Mouse (Mus musculus) embryonic stem cell, embryonic (primary cell): ENCODE data around the gene Scml4.

Experiments
- CTCF ChIA-PET, 4 experiments: fragments of 300-600 bp in 2 of 4; fragments of 350-600 bp in 2 of 4; sonication (Branson Sonifier 250); formaldehyde crosslinking; loops; one replicate each; lab custom pipeline; 2022; ENCODE audit warnings: inconsistent platforms in 2 of 4; lab: Charles Lee
- POLR2A ChIA-PET, 4 experiments: fragments of 300-600 bp in 2 of 4; fragments of 350-600 bp in 2 of 4; sonication (Branson Sonifier 250); formaldehyde crosslinking; loops; one replicate each; lab custom pipeline; 2022; ENCODE audit warnings: antibody characterized with exemption in 4 of 4, inconsistent platforms in 1 of 4; lab: Charles Lee

The Scml4 gene

GRCm38 (mm10) chr10:42887040-42887439 is 26.9 kb downstream of the Scml4 start:
- ChIA-PET CTCF (no interaction called here), POLR2A (interaction anchor here in 1 of 4 experiments (0.5 kb wide), 1 partner anchor 221 kb away, joined by 3 read pairs; no protein-coding TSS in a partner anchor)

GRCm38 (mm10) chr10:42888241-42888640 is 28.1 kb downstream of the Scml4 start:
- ChIA-PET CTCF (interaction anchor here in 1 of 4 experiments (0.6 kb wide), 1 partner anchor 70 kb away, joined by 3 read pairs; no protein-coding TSS in a partner anchor), POLR2A (no interaction called here)

- POLR2A ChIA-PET, result no interaction called here
- CTCF ChIA-PET, result no interaction called here
Measured at GRCm38 (mm10) chr10:42890365-42890764, 30.2 kb downstream of the Scml4 start.

- ChIA-PET CTCF (interaction anchor here in 1 of 4 experiments (1.2 kb wide), 1 partner anchor 81 kb away, joined by 3 read pairs; no protein-coding TSS in a partner anchor), POLR2A (interaction anchor here in 1 of 4 experiments (1.2 kb wide), 1 partner anchor 9 kb away, joined by 3 read pairs; no protein-coding TSS in a partner anchor)
Measured at GRCm38 (mm10) chr10:42892250-42892649, 32.1 kb downstream of the Scml4 start.

GRCm38 (mm10) chr10:42892987-42893386 is 32.8 kb downstream of the Scml4 start:
- ChIA-PET POLR2A (interaction anchor here in 2 of 4 experiments (1.1 to 1.2 kb wide), 2 partner anchors 9 to 21 kb away, joined by 3 read pairs; no protein-coding TSS in a partner anchor), CTCF (interaction anchor here in 1 of 4 experiments (1.2 kb wide), 1 partner anchor 80 kb away, joined by 3 read pairs; no protein-coding TSS in a partner anchor)

- ChIA-PET CTCF (no interaction called here), POLR2A (interaction anchor here in 1 of 4 experiments (1.1 kb wide), 1 partner anchor 20 kb away, joined by 3 read pairs; no protein-coding TSS in a partner anchor)
Measured at GRCm38 (mm10) chr10:42893857-42894256, 33.7 kb downstream of the Scml4 start.

- ChIA-PET POLR2A (no interaction called here), CTCF (no interaction called here)
Measured at GRCm38 (mm10) chr10:42894263-42894662, 34.1 kb downstream of the Scml4 start.

GRCm38 (mm10) chr10:42894696-42895095 is 34.5 kb downstream of the Scml4 start:
- POLR2A ChIA-PET, result no interaction called here
- CTCF ChIA-PET, result no interaction called here

- POLR2A ChIA-PET, result no interaction called here
- CTCF ChIA-PET, result no interaction called here
Measured at GRCm38 (mm10) chr10:42896621-42897020, 36.5 kb downstream of the Scml4 start.

- CTCF ChIA-PET, result no interaction called here
- POLR2A ChIA-PET, result no interaction called here
Measured at GRCm38 (mm10) chr10:42897166-42897565, 37.0 kb downstream of the Scml4 start.

- ChIA-PET CTCF (no interaction called here), POLR2A (no interaction called here)
Measured at GRCm38 (mm10) chr10:42897632-42898031, 37.5 kb downstream of the Scml4 start.

- CTCF ChIA-PET, result no interaction called here
Measured at GRCm38 (mm10) chr10:42901361-42901760, 41.2 kb downstream of the Scml4 start.

GRCm38 (mm10) chr10:42903054-42903453 is 42.9 kb downstream of the Scml4 start:
- CTCF ChIA-PET, result interaction anchor here in 2 of 4 experiments (0.6 to 1.0 kb wide), 2 partner anchors 10 to 11 kb away, joined by 3 to 4 read pairs; no protein-coding TSS in a partner anchor
- POLR2A ChIA-PET, result interaction anchor here in 1 of 4 experiments (0.7 to 1.1 kb wide), 3 partner anchors 13 to 42 kb away, joined by 3 read pairs; no protein-coding TSS in a partner anchor

More at GRCm38 (mm10) chr10:42901361-42901760, 41.2 kb downstream of the Scml4 start:
- POLR2A ChIA-PET, result interaction anchor here in 2 of 4 experiments (1.0 to 1.5 kb wide), 2 partner anchors 8 to 9 kb away, joined by 3 read pairs; no protein-coding TSS in a partner anchor

- POLR2A ChIA-PET, result no interaction called here
- CTCF ChIA-PET, result no interaction called here
Measured at GRCm38 (mm10) chr10:42908562-42908961, 48.4 kb downstream of the Scml4 start.

GRCm38 (mm10) chr10:42910567-42910966 is 50.4 kb downstream of the Scml4 start:
- POLR2A ChIA-PET, result no interaction called here
- CTCF ChIA-PET, result no interaction called here

- CTCF ChIA-PET, result interaction anchor here in 3 of 4 experiments (1.4 to 3.5 kb wide), 6 partner anchors 30 to 76 kb away, joined by 3 to 22 read pairs (median 11); no protein-coding TSS in a partner anchor
- POLR2A ChIA-PET, result interaction anchor here in 1 of 4 experiments (1.1 to 1.5 kb wide), 2 partner anchors 21 to 47 kb away, joined by 3 to 4 read pairs; no protein-coding TSS in a partner anchor
Measured at GRCm38 (mm10) chr10:42912056-42912455, 51.9 kb downstream of the Scml4 start.

- POLR2A ChIA-PET, result interaction anchor here in 1 of 4 experiments (0.8 to 1.5 kb wide), 3 partner anchors 20 to 74 kb away, joined by 3 read pairs; no protein-coding TSS in a partner anchor
- CTCF ChIA-PET, result interaction anchor here (0.6 to 3.5 kb wide), 27 partner anchors 8 to 571 kb away, joined by 3 to 22 read pairs (median 3); no protein-coding TSS in a partner anchor
Measured at GRCm38 (mm10) chr10:42913196-42913595, 53.0 kb downstream of the Scml4 start.

- CTCF ChIA-PET, result interaction anchor here (0.6 to 3.5 kb wide), 12 partner anchors 12 to 935 kb away, joined by 3 to 22 read pairs (median 3); no protein-coding TSS in a partner anchor
Measured at GRCm38 (mm10) chr10:42914146-42914545, 54.0 kb downstream of the Scml4 start.

GRCm38 (mm10) chr10:42917355-42917754 is 57.2 kb downstream of the Scml4 start:
- CTCF ChIA-PET, result interaction anchor here in 1 of 4 experiments (0.5 kb wide), 1 partner anchor 281 kb away, joined by 3 read pairs; no protein-coding TSS in a partner anchor
- POLR2A ChIA-PET, result interaction anchor here in 1 of 4 experiments (1.3 kb wide), 1 partner anchor 23 kb away, joined by 4 read pairs; no protein-coding TSS in a partner anchor

More at GRCm38 (mm10) chr10:42914146-42914545, 54.0 kb downstream of the Scml4 start:
- POLR2A ChIA-PET, result interaction anchor here in 2 of 4 experiments (0.7 to 0.8 kb wide), 2 partner anchors 21 to 66 kb away, joined by 3 read pairs; no protein-coding TSS in a partner anchor

- CTCF ChIA-PET, result interaction anchor here in 1 of 4 experiments (0.6 kb wide), 1 partner anchor 77 kb away, joined by 4 read pairs; no protein-coding TSS in a partner anchor
- POLR2A ChIA-PET, result no interaction called here
Measured at GRCm38 (mm10) chr10:42919786-42920185, 59.6 kb downstream of the Scml4 start.
